Mouse (Mus musculus): Measurements from ENCODE around the gene Ahcyl1.
A peak's percentile ranks its signal among the peaks of the same experiment; 100 is the strongest.
"Not testable (repeated sequence)": the region's sequence is repeated elsewhere in the genome, so short reads cannot be mapped to it uniquely, and the experiment has no call there.

Gene Ahcyl1

GRCm38 (mm10) chr3:107695948-107696881 is at the start of gene Ahcyl1:
TSS of gene Ahcyl1 (minus strand) at chr3:107696560.
- DNase-seq = peak; percentile 97 to 98

GRCm38 (mm10) chr3:107746026-107746425 is 49.7 kb upstream of the Ahcyl1 start:
- no peak for DNase-seq

GRCm38 (mm10) chr3:107743650-107744049 is 47.3 kb upstream of the Ahcyl1 start:
- no peak for DNase-seq

GRCm38 (mm10) chr3:107743107-107743506 is 46.7 kb upstream of the Ahcyl1 start:
- DNase-seq = no peak

- DNase-seq = no peak
Observed at GRCm38 (mm10) chr3:107742071-107742710, 45.8 kb upstream of the Ahcyl1 start.

GRCm38 (mm10) chr3:107741387-107741786 is 45.0 kb upstream of the Ahcyl1 start:
- no peak for DNase-seq

GRCm38 (mm10) chr3:107740578-107741207 is 44.3 kb upstream of the Ahcyl1 start:
- no peak for DNase-seq

- no peak for DNase-seq
Observed at GRCm38 (mm10) chr3:107739966-107740365, 43.6 kb upstream of the Ahcyl1 start.

GRCm38 (mm10) chr3:107739456-107739855 is 43.1 kb upstream of the Ahcyl1 start:
- DNase-seq = no peak

- no peak for DNase-seq
Observed at GRCm38 (mm10) chr3:107738620-107739019, 42.3 kb upstream of the Ahcyl1 start.

GRCm38 (mm10) chr3:107737609-107738190 is 41.3 kb upstream of the Ahcyl1 start:
- DNase-seq = no peak

GRCm38 (mm10) chr3:107735620-107736019 is 39.3 kb upstream of the Ahcyl1 start:
- not testable (repeated sequence) for DNase-seq

GRCm38 (mm10) chr3:107733329-107733728 is 37.0 kb upstream of the Ahcyl1 start:
- no peak for DNase-seq

- no peak for DNase-seq
Observed at GRCm38 (mm10) chr3:107730236-107730635, 33.9 kb upstream of the Ahcyl1 start.

GRCm38 (mm10) chr3:107728509-107728908 is 32.1 kb upstream of the Ahcyl1 start:
- no peak for DNase-seq

- DNase-seq = no peak
Observed at GRCm38 (mm10) chr3:107715971-107716370, 19.6 kb upstream of the Ahcyl1 start.

GRCm38 (mm10) chr3:107714276-107714933 is 18.0 kb upstream of the Ahcyl1 start:
- DNase-seq = no peak

GRCm38 (mm10) chr3:107712081-107712480 is 15.7 kb upstream of the Ahcyl1 start:
- no peak for DNase-seq

- DNase-seq = no peak
Observed at GRCm38 (mm10) chr3:107709156-107709555, 12.8 kb upstream of the Ahcyl1 start.

GRCm38 (mm10) chr3:107707239-107707638 is 10.9 kb upstream of the Ahcyl1 start:
- no peak for DNase-seq

GRCm38 (mm10) chr3:107706164-107706563 is 9.8 kb upstream of the Ahcyl1 start:
- DNase-seq = no peak

- DNase-seq = no peak
Observed at GRCm38 (mm10) chr3:107704371-107704705, 8.0 kb upstream of the Ahcyl1 start.

Measured in spleen, adult 18-20 months (tissue).